Mouse (Mus musculus): ENCODE measurements around the gene Orai1.
"Not testable (repeated sequence)": the region's sequence is repeated elsewhere in the genome, so short reads cannot be mapped to it uniquely, and the experiment has no call there.

Gene Orai1

GRCm38 (mm10) chr5:123033646-123034160 is 18.8 kb downstream of the Orai1 start:
- DNase-seq (ENCODE audit: low spot score) = no peak

- no peak for DNase-seq (ENCODE audit: low spot score)
Measured at GRCm38 (mm10) chr5:123035089-123035488, 20.2 kb downstream of the Orai1 start.

- no peak for DNase-seq (ENCODE audit: low spot score)
Measured at GRCm38 (mm10) chr5:123035564-123035963, 20.7 kb downstream of the Orai1 start.

GRCm38 (mm10) chr5:123038115-123038514 is 23.2 kb downstream of the Orai1 start:
- DNase-seq (ENCODE audit: low spot score) = no peak

GRCm38 (mm10) chr5:123039120-123039752 is 24.4 kb downstream of the Orai1 start:
- DNase-seq (ENCODE audit: low spot score) = peak; percentile 67

- no peak for DNase-seq (ENCODE audit: low spot score)
Measured at GRCm38 (mm10) chr5:123040796-123041195, 25.9 kb downstream of the Orai1 start.

GRCm38 (mm10) chr5:123043856-123044255 is 29.0 kb downstream of the Orai1 start:
- no peak for DNase-seq (ENCODE audit: low spot score)

- DNase-seq (ENCODE audit: low spot score) = peak; percentile 57
Measured at GRCm38 (mm10) chr5:123045561-123046295, 30.9 kb downstream of the Orai1 start.

GRCm38 (mm10) chr5:123046916-123047315 is 32.0 kb downstream of the Orai1 start, which contains the start of gene Morn3:
Gene Morn3, minus strand, starts transcription at chr5:123047016.
- no peak for DNase-seq (ENCODE audit: low spot score)

- DNase-seq (ENCODE audit: low spot score) = no peak
Measured at GRCm38 (mm10) chr5:123049271-123049670, 34.4 kb downstream of the Orai1 start.

GRCm38 (mm10) chr5:123050918-123051317 is 36.0 kb downstream of the Orai1 start:
- DNase-seq (ENCODE audit: low spot score) = no peak

GRCm38 (mm10) chr5:123051736-123052135 is 36.9 kb downstream of the Orai1 start:
- no peak for DNase-seq (ENCODE audit: low spot score)

- DNase-seq (ENCODE audit: low spot score) = peak; percentile 97
Measured at GRCm38 (mm10) chr5:123057366-123058250, 42.7 kb downstream of the Orai1 start.

- DNase-seq (ENCODE audit: low spot score) = no peak
Measured at GRCm38 (mm10) chr5:123058251-123059102, 43.6 kb downstream of the Orai1 start.

- no peak for DNase-seq (ENCODE audit: low spot score)
Measured at GRCm38 (mm10) chr5:123059757-123060520, 45.1 kb downstream of the Orai1 start.

GRCm38 (mm10) chr5:123060706-123061401 is 46.0 kb downstream of the Orai1 start:
- no peak for DNase-seq (ENCODE audit: low spot score)

GRCm38 (mm10) chr5:123061402-123061749 is 46.5 kb downstream of the Orai1 start:
- DNase-seq (ENCODE audit: low spot score) = not testable (repeated sequence)

- DNase-seq (ENCODE audit: low spot score) = no peak
Measured at GRCm38 (mm10) chr5:123063141-123063540, 48.3 kb downstream of the Orai1 start.

- peak; percentile 52 for DNase-seq (ENCODE audit: low spot score)
Measured at GRCm38 (mm10) chr5:123064207-123064606, 49.3 kb downstream of the Orai1 start.

- DNase-seq (ENCODE audit: low spot score) = no peak
Measured at GRCm38 (mm10) chr5:123067395-123067995, 52.6 kb downstream of the Orai1 start.
